Mouse (Mus musculus) brain, embryonic 14.5 days (tissue): ENCODE results near the gene Peli2.

ENCODE experiments used
- CTCF ChIP-seq: fragments of 200-500 bp; IDR thresholded peaks from 2 replicates; pipeline ENCODE4 v1.5.1; 2012; ENCODE audit warnings: inconsistent platforms, mild to moderate bottlenecking, moderate library complexity, borderline replicate concordance; ENCODE audit not compliant: insufficient read depth, insufficient read length; ENCODE audit errors: extremely low read depth
- POLR2A ChIP-seq: fragments of 200-500 bp; IDR thresholded peaks from 2 replicates; pipeline ENCODE4 v1.6.1; 2012; ENCODE audit warnings: mild to moderate bottlenecking, inconsistent platforms, borderline replicate concordance; ENCODE audit not compliant: poor library complexity, insufficient read depth, insufficient read length, severe bottlenecking; ENCODE audit errors: extremely low read depth

GRCm38 (mm10) chr14:48120443-48120751, 226 bp upstream of the Peli2 start:
- no peak for TF ChIP-seq CTCF
- no peak for TF ChIP-seq POLR2A
